8 mouse cellular contexts compared by ENCODE assay signal in genomic region chr6:50312647-50313046, GRCm38 (mm10). TPM values are rescaled to one million over a fixed set of nuclear protein-coding genes. Genes with fewer than 3 reads are reported as not detected.
A peak's percentile ranks its signal among the peaks of the same experiment; 100 is the strongest.
DNase-seq lines count a peak whose midpoint lies in the region; ATAC-seq and TF ChIP-seq lines count a peak whose summit lies in the region.

No protein-coding gene starts in this region.

- no peaks in the 10 kb centered on the region for H3K9me3 ChIP-seq in midbrain, embryonic 10.5 days (replicated peaks)

- peak; percentile 53 to 75 for DNase-seq in cerebellum, postnatal 4 days (ENCODE audit: low spot score in 2 of 2)
- peak; percentile 82 for DNase-seq in gastrocnemius, adult 2 months
- peak; percentile 85 for DNase-seq in induced T-regulatory cell, adult 2 months (ENCODE audit: low read depth)
- peak; percentile 78 to 81 for DNase-seq in left cerebral cortex, adult 2 months (ENCODE audit: extremely low spot score in 1 of 2, low spot score in 2 of 2)
- DNase-seq in midbrain, embryonic 10.5 days (ENCODE audit: low spot score): peak; percentile 63
- peak; percentile 61 for DNase-seq in right cerebral cortex, postnatal 4 days
- DNase-seq in urinary bladder, postnatal 4 days (ENCODE audit: low spot score in 2 of 2): peak; percentile 55 to 74

- intact Hi-C loops in gastrocnemius, adult 2 months (cut with DNase I): loop anchor here (1.0 kb wide), 1 partner anchor 214 kb away; no protein-coding TSS in a partner anchor
- intact Hi-C loops in left cerebral cortex, adult 2 months (cut with DNase I): loop anchor here (1.0 to 2.0 kb wide), 2 partner anchors 142 to 214 kb away; no protein-coding TSS in a partner anchor

- peak; percentile 88 for ATAC-seq in activated CD4-positive, CD25-positive, alpha-beta regulatory T cell, adult 4 months

- 0 out of 2 replicates have a peak, but pooled peaks cover 2% of the 10 kb centered on the region for H3K36me3 ChIP-seq in midbrain, embryonic 10.5 days

- no peak overlapping the region for H3K4me3 ChIP-seq in gastrocnemius, adult 2 months
- H3K4me3 ChIP-seq in left cerebral cortex, adult 2 months: no peak overlapping the region
- no peak overlapping the region for H3K4me3 ChIP-seq in midbrain, embryonic 10.5 days

- 39% methylated on average over 4 of the region's 4 CpGs for WGBS in midbrain, embryonic 10.5 days

- H3K27me3 ChIP-seq in midbrain, embryonic 10.5 days (ENCODE audit: low read depth, poor library complexity, severe bottlenecking): no peaks in the 10 kb centered on the region

- H3K27ac ChIP-seq in gastrocnemius, adult 2 months: no peak overlapping the region
- H3K27ac ChIP-seq in left cerebral cortex, adult 2 months: no peak overlapping the region
- H3K27ac ChIP-seq in midbrain, embryonic 10.5 days (replicated peaks): no peak overlapping the region

- TF ChIP-seq CTCF in gastrocnemius, adult 2 months (IDR thresholded peaks at IDR 0.05): peak; percentile 98
- peak; percentile 96 for TF ChIP-seq CTCF in left cerebral cortex, adult 2 months (IDR thresholded peaks at IDR 0.05)

- no peaks in the 10 kb centered on the region for H3K4me1 ChIP-seq in midbrain, embryonic 10.5 days

RNA-seq across cellular contexts. Expression of gene Gsdme, which starts 49.0 kb away (rescaled TPM):
- 10 to 100 TPM; 16.9 to 17.6 TPM for polyA plus RNA-seq in activated CD4-positive, CD25-positive, alpha-beta regulatory T cell, adult 4 months (2017; shearing (Covaris generic))
- total RNA-seq in gastrocnemius, adult 2 months (2021): under 1 TPM; 0.26 to 0.70 TPM
- total RNA-seq in left cerebral cortex, adult 2 months (2021): 10 to 100 TPM; 11.8 to 12.1 TPM
- polyA plus RNA-seq in midbrain, embryonic 10.5 days (2016; fragmentation: Nextera tagmentation; extraction: Ambion mirVana): 52.9 and 56.6 TPM in 2 replicates

Comparison
In these comparisons a context has a peak if more than half of its experiments do, and no peak if none do; other contexts are left out.
1. RNA of gene Gsdme, which starts 49.0 kb away (total RNA-seq): 11.8 to 12.1 TPM in left cerebral cortex, adult 2 months; 0.26 to 0.70 TPM in gastrocnemius, adult 2 months; every median in the first group is over 4 times any median in the second.
2. Peak in every context shown above with its lines, with median percentiles within 50 percentile points of each other: DNase-seq.